10 mouse cellular contexts compared by ENCODE assay signal in genomic region chr8:3622119-3622518, GRCm38 (mm10). TPM values are rescaled to one million over a fixed set of nuclear protein-coding genes. Genes with fewer than 3 reads are reported as not detected.
A peak's percentile ranks its signal among the peaks of the same experiment; 100 is the strongest.
DNase-seq lines count a peak whose midpoint lies in the region; ATAC-seq and TF ChIP-seq lines count a peak whose summit lies in the region.
"Had no signal": no experiment of that assay in that cellular context is flagged by ENCODE, and none has a peak within 500 bp of the region (broad histone marks: within the 10 kb centered on the region; RNA-seq: fewer than 3 reads in every experiment).

No protein-coding gene starts in this region.

- no peak for TF ChIP-seq CTCF in heart, adult 2 months (IDR thresholded peaks at IDR 0.05)
- no peak for TF ChIP-seq CTCF in bone marrow macrophage, adult 2 months (IDR thresholded peaks at IDR 0.05; ENCODE audit: low read depth, low read length)

- WGBS in heart, embryonic 15.5 days: 58% methylated on average over 8 of the region's 8 CpGs
- 62% methylated on average over 8 of the region's 8 CpGs for WGBS in heart, adult 2 months
- 68% methylated on average over 8 of the region's 8 CpGs for WGBS in hindbrain, embryonic 13.5 days
- 64% methylated on average over 8 of the region's 8 CpGs for WGBS in midbrain, embryonic 13.5 days

- H3K9me3 ChIP-seq in heart, embryonic 15.5 days (replicated peaks): no peaks in the 10 kb centered on the region
- no peaks in the 10 kb centered on the region for H3K9me3 ChIP-seq in hindbrain, embryonic 13.5 days
- H3K9me3 ChIP-seq in midbrain, embryonic 13.5 days: no peaks in the 10 kb centered on the region

- H3K9ac ChIP-seq in heart, embryonic 15.5 days: no peak overlapping the region
- no peak overlapping the region for H3K9ac ChIP-seq in heart, adult 2 months (ENCODE audit: low read depth, low read length)
- peak overlapping the region; percentile 77 for H3K9ac ChIP-seq in hindbrain, embryonic 13.5 days
- peak overlapping the region; percentile 77 for H3K9ac ChIP-seq in midbrain, embryonic 13.5 days (replicated peaks)

- ATAC-seq in heart, embryonic 15.5 days (replicated peaks; ENCODE audit: insufficient number of reproducible peaks, insufficient read depth, low FRiP score, low read depth): no peak
- no peak for ATAC-seq in hindbrain, embryonic 13.5 days (ENCODE audit: low FRiP score)
- ATAC-seq in midbrain, embryonic 13.5 days: no peak

- H3K27me3 ChIP-seq in heart, embryonic 15.5 days: no peaks in the 10 kb centered on the region
- no peaks in the 10 kb centered on the region for H3K27me3 ChIP-seq in heart, adult 2 months (ENCODE audit: control insufficient read depth, insufficient read depth, low read length)
- H3K27me3 ChIP-seq in hindbrain, embryonic 13.5 days: no peaks in the 10 kb centered on the region
- H3K27me3 ChIP-seq in midbrain, embryonic 13.5 days: no peaks in the 10 kb centered on the region
- H3K27me3 ChIP-seq: Patski had no signal

- peaks cover 18% of the 10 kb centered on the region for H3K4me1 ChIP-seq in heart, embryonic 15.5 days (replicated peaks)
- peaks cover 4% of the 10 kb centered on the region for H3K4me1 ChIP-seq in heart, adult 2 months (ENCODE audit: control insufficient read depth, insufficient read depth, low read length)
- H3K4me1 ChIP-seq in bone marrow macrophage, adult 2 months (ENCODE audit: control insufficient read depth, insufficient read depth, low read length): peaks cover 4% of the 10 kb centered on the region; the same call in 1 of the 2 replicates
- peaks cover 24% of the 10 kb centered on the region for H3K4me1 ChIP-seq in hindbrain, embryonic 13.5 days (replicated peaks)
- peaks cover 22% of the 10 kb centered on the region for H3K4me1 ChIP-seq in midbrain, embryonic 13.5 days (replicated peaks)

- H3K27ac ChIP-seq in heart, embryonic 15.5 days: no peak overlapping the region
- H3K27ac ChIP-seq in heart, adult 2 months: no peak overlapping the region
- no peak overlapping the region for H3K27ac ChIP-seq in bone marrow macrophage, adult 2 months (ENCODE audit: insufficient read depth, low read depth, low read length)
- H3K27ac ChIP-seq in hindbrain, embryonic 13.5 days: no peak overlapping the region
- no peak overlapping the region for H3K27ac ChIP-seq in midbrain, embryonic 13.5 days

- TF ChIP-seq POLR2A in heart, adult 2 months (IDR thresholded peaks at IDR 0.05; ENCODE audit: insufficient read depth, low read depth, low read length): no peak
- no peak for TF ChIP-seq POLR2A in bone marrow macrophage, adult 2 months (IDR thresholded peaks at IDR 0.05; ENCODE audit: borderline replicate concordance, low read depth, low read length)

- peak overlapping the region; percentile 86 for H3K4me3 ChIP-seq in heart, embryonic 15.5 days
- H3K4me3 ChIP-seq in heart, adult 2 months: no peak overlapping the region
- peak overlapping the region; percentile 81 for H3K4me3 ChIP-seq in bone marrow macrophage, adult 2 months (ENCODE audit: insufficient read depth, low read length)
- H3K4me3 ChIP-seq in hindbrain, embryonic 13.5 days: peak overlapping the region; percentile 85
- H3K4me3 ChIP-seq in midbrain, embryonic 13.5 days (replicated peaks): peak overlapping the region; percentile 90

- TF ChIP-seq EP300 in heart, adult 2 months (IDR thresholded peaks at IDR 0.05; ENCODE audit: insufficient read depth, low read depth, low read length): no peak

- no peaks in the 10 kb centered on the region for H3K79me2 ChIP-seq in heart, adult 2 months (replicated peaks; ENCODE audit: control insufficient read depth, insufficient read depth, low read length)

- no peak for DNase-seq in heart, adult 2 months
- no peak for DNase-seq in urinary bladder, postnatal 36 days (ENCODE audit: low spot score in 2 of 2)
- DNase-seq in left cerebral cortex, postnatal 25 days (ENCODE audit: low spot score in 2 of 2): no peak
- DNase-seq in lung, postnatal 14 days: no peak

- peak overlapping the region; percentile 84 for H3K4me2 ChIP-seq in heart, embryonic 15.5 days
- peak overlapping the region; percentile 76 for H3K4me2 ChIP-seq in hindbrain, embryonic 13.5 days
- H3K4me2 ChIP-seq in midbrain, embryonic 13.5 days (replicated peaks): peak overlapping the region; percentile 76

- intact Hi-C loops in heart, adult 2 months (cut with DNase I): loop anchor here (5.0 kb wide), 2 partner anchors 65 to 105 kb away; partner anchors contain the start of gene Pnpla6
- intact Hi-C loops in left cerebral cortex, postnatal 25 days (cut with DNase I): loop anchor here (5.0 kb wide), 2 partner anchors 35 to 105 kb away; partner anchors contain the start of genes Camsap3 and Pnpla6

- H3K36me3 ChIP-seq in heart, embryonic 15.5 days: peaks cover 14% of the 10 kb centered on the region
- H3K36me3 ChIP-seq in heart, adult 2 months (ENCODE audit: control insufficient read depth, insufficient read depth, low read length): no peaks in the 10 kb centered on the region
- H3K36me3 ChIP-seq in hindbrain, embryonic 13.5 days: peaks cover 21% of the 10 kb centered on the region
- peaks cover 17% of the 10 kb centered on the region for H3K36me3 ChIP-seq in midbrain, embryonic 13.5 days

RNA-seq across cellular contexts. Expression of gene Pet100, which starts 0.8 kb away (rescaled TPM):
- polyA plus RNA-seq in heart, embryonic 15.5 days (2015; fragmentation: Nextera tagmentation; extraction: Ambion mirVana): 72.7 and 104 TPM in 2 replicates
- total RNA-seq in heart, adult 2 months (2021): 10 to 100 TPM; 79.1 to 92.2 TPM
- 7.6 and 13.6 TPM in 2 replicates for polyA plus RNA-seq in heart, adult 2 months (2012; rRNA removed)
- 116 and 153 TPM in 2 replicates for polyA plus RNA-seq in bone marrow macrophage, adult 2 months (2012; ENCODE audit: insufficient read depth, insufficient read length, missing spikeins)
- 116 and 122 TPM in 2 replicates for polyA plus RNA-seq in hindbrain, embryonic 13.5 days (2015; fragmentation: Nextera tagmentation; extraction: Ambion mirVana)
- 117 and 119 TPM in 2 replicates for polyA plus RNA-seq in midbrain, embryonic 13.5 days (2015; fragmentation: Nextera tagmentation; extraction: Ambion mirVana)
- total RNA-seq in left cerebral cortex, postnatal 25 days (2021): 10 to 100 TPM; 84.0 to 87.2 TPM

RNA-seq across cellular contexts. Expression of gene Xab2, which starts 1.0 kb away (rescaled TPM):
- polyA plus RNA-seq in heart, embryonic 15.5 days (2015; fragmentation: Nextera tagmentation; extraction: Ambion mirVana): 27.0 and 36.3 TPM in 2 replicates
- 10 to 100 TPM; 15.3 to 15.4 TPM for total RNA-seq in heart, adult 2 months (2021)
- polyA plus RNA-seq in heart, adult 2 months (2012; rRNA removed): 27.0 and 30.1 TPM in 2 replicates
- polyA plus RNA-seq in bone marrow macrophage, adult 2 months (2012; ENCODE audit: insufficient read depth, insufficient read length, missing spikeins): 32.3 and 36.4 TPM in 2 replicates
- polyA plus RNA-seq in hindbrain, embryonic 13.5 days (2015; fragmentation: Nextera tagmentation; extraction: Ambion mirVana): 52.1 and 55.5 TPM in 2 replicates
- polyA plus RNA-seq in midbrain, embryonic 13.5 days (2015; fragmentation: Nextera tagmentation; extraction: Ambion mirVana): 58.6 and 63.2 TPM in 2 replicates
- total RNA-seq in left cerebral cortex, postnatal 25 days (2021): 10 to 100 TPM; 34.3 to 38.1 TPM

RNA-seq across cellular contexts. Expression of gene Pcp2, which starts 3.2 kb away (rescaled TPM):
- polyA plus RNA-seq in heart, embryonic 15.5 days (2015; fragmentation: Nextera tagmentation; extraction: Ambion mirVana): 0.33 TPM in 1 of 2 replicates, not detected in the other
- total RNA-seq in heart, adult 2 months (2021): not detected
- polyA plus RNA-seq in heart, adult 2 months (2012; rRNA removed): not detected in 2 replicates
- polyA plus RNA-seq in bone marrow macrophage, adult 2 months (2012; ENCODE audit: insufficient read depth, insufficient read length, missing spikeins): not detected in 2 replicates
- polyA plus RNA-seq in hindbrain, embryonic 13.5 days (2015; fragmentation: Nextera tagmentation; extraction: Ambion mirVana): 0.23 and 0.45 TPM in 2 replicates
- polyA plus RNA-seq in midbrain, embryonic 13.5 days (2015; fragmentation: Nextera tagmentation; extraction: Ambion mirVana): 0.50 and 0.55 TPM in 2 replicates
- not detected for total RNA-seq in left cerebral cortex, postnatal 25 days (2021)
- total RNA-seq: megakaryocyte progenitor cell, adult 5-6 weeks had no signal
- polyA plus RNA-seq: Patski had no signal

RNA-seq across cellular contexts. Expression of gene Stxbp2, which starts 8.6 kb away (rescaled TPM):
- 35.1 and 55.6 TPM in 2 replicates for polyA plus RNA-seq in heart, embryonic 15.5 days (2015; fragmentation: Nextera tagmentation; extraction: Ambion mirVana)
- total RNA-seq in heart, adult 2 months (2021): 1 to 10 TPM; 5.7 to 6.4 TPM
- 9.6 and 13.4 TPM in 2 replicates for polyA plus RNA-seq in heart, adult 2 months (2012; rRNA removed)
- 312 and 315 TPM in 2 replicates for polyA plus RNA-seq in bone marrow macrophage, adult 2 months (2012; ENCODE audit: insufficient read depth, insufficient read length, missing spikeins)
- 32.1 and 34.9 TPM in 2 replicates for polyA plus RNA-seq in hindbrain, embryonic 13.5 days (2015; fragmentation: Nextera tagmentation; extraction: Ambion mirVana)
- 28.8 and 31.3 TPM in 2 replicates for polyA plus RNA-seq in midbrain, embryonic 13.5 days (2015; fragmentation: Nextera tagmentation; extraction: Ambion mirVana)
- 10 to 100 TPM; 32.6 to 48.4 TPM for total RNA-seq in left cerebral cortex, postnatal 25 days (2021)

RNA-seq across cellular contexts. Expression of gene Retn, which starts 33.5 kb away (rescaled TPM):
- polyA plus RNA-seq in heart, embryonic 15.5 days (2015; fragmentation: Nextera tagmentation; extraction: Ambion mirVana): 0.16 TPM in 1 of 2 replicates, not detected in the other
- 1 to 10 TPM in 1 of 2 experiments, under 1 TPM in 1; 0.86 to 2.4 TPM for total RNA-seq in heart, adult 2 months (2021)
- 3.0 and 8.4 TPM in 2 replicates for polyA plus RNA-seq in heart, adult 2 months (2012; rRNA removed)
- not detected in 2 replicates for polyA plus RNA-seq in bone marrow macrophage, adult 2 months (2012; ENCODE audit: insufficient read depth, insufficient read length, missing spikeins)
- polyA plus RNA-seq in hindbrain, embryonic 13.5 days (2015; fragmentation: Nextera tagmentation; extraction: Ambion mirVana): 0.16 and 0.65 TPM in 2 replicates
- 0.24 and 0.48 TPM in 2 replicates for polyA plus RNA-seq in midbrain, embryonic 13.5 days (2015; fragmentation: Nextera tagmentation; extraction: Ambion mirVana)
- total RNA-seq in left cerebral cortex, postnatal 25 days (2021): under 1 TPM; 0.50 to 0.87 TPM
- total RNA-seq: megakaryocyte progenitor cell, adult 5-6 weeks had no signal

Comparison
In these comparisons a context has a peak if more than half of its experiments do, and no peak if none do; other contexts are left out.
1. H3K9ac ChIP-seq: peak in hindbrain, embryonic 13.5 days (single experiment) and midbrain, embryonic 13.5 days (single experiment); none in heart, embryonic 15.5 days (single experiment) and heart, adult 2 months (single experiment).
2. Peak in every context shown above with its lines, with median percentiles within 50 percentile points of each other: H3K4me2 ChIP-seq.